Mouse (Mus musculus) neural tube, embryonic 11.5 days (tissue): Measurements from ENCODE around the gene 3300002I08Rik. TPM values are rescaled to one million over a fixed set of nuclear protein-coding genes. Genes with fewer than 3 reads are reported as not detected.
A peak's percentile ranks its signal among the peaks of the same experiment; 100 is the strongest.
"Not testable (repeated sequence)": the region's sequence is repeated elsewhere in the genome, so short reads cannot be mapped to it uniquely, and the experiment has no call there.

ENCODE experiments used
- ATAC-seq: fragments of 200-750 bp; cut with Nextera tagmentation; 2 replicates; pipeline ENCODE4 v1.8.0; 2017; ENCODE audit warnings: moderate number of reproducible peaks, mild to moderate bottlenecking, moderate TSS enrichment, moderate library complexity; ENCODE audit not compliant: insufficient read depth, low FRiP score, low TSS enrichment
- DNase-seq: peaks from one replicate; pipeline ENCODE4 v3.0.0-alpha.2; 2015; ENCODE audit warnings: low spot score
- H3K27ac ChIP-seq: fragments of 300-500 bp; sonication (generic); 2 replicates; pipeline ENCODE4 v1.5.1; 2014; ENCODE audit warnings: low read depth, mild to moderate bottlenecking, low read length
- H3K27me3 ChIP-seq: fragments of 300-500 bp; sonication (generic); 2 replicates; pipeline ENCODE4 v1.6.1; 2014; ENCODE audit warnings: mild to moderate bottlenecking, low read length, mixed read lengths; ENCODE audit not compliant: control insufficient read depth, insufficient read depth
- H3K36me3 ChIP-seq: fragments of 300-500 bp; sonication (generic); 2 replicates; pipeline ENCODE4 v1.6.1; 2014; ENCODE audit warnings: mild to moderate bottlenecking, low read length, moderate library complexity, mixed read lengths; ENCODE audit not compliant: control insufficient read depth, insufficient read depth
- H3K4me1 ChIP-seq: fragments of 300-500 bp; sonication (generic); 2 replicates; pipeline ENCODE4 v1.6.1; 2014; ENCODE audit warnings: low read length, mixed read lengths; ENCODE audit not compliant: control insufficient read depth, insufficient read depth
- H3K4me2 ChIP-seq: fragments of 300-500 bp; sonication (generic); 2 replicates; pipeline ENCODE4 v1.6.1; 2014; ENCODE audit warnings: low read depth, mild to moderate bottlenecking, moderate library complexity
- H3K4me3 ChIP-seq: fragments of 300-500 bp; sonication (generic); 2 replicates; pipeline ENCODE4 v1.5.1; 2014; ENCODE audit warnings: low read depth, low read length
- H3K9ac ChIP-seq: fragments of 300-500 bp; sonication (generic); 2 replicates; pipeline ENCODE4 v1.6.1; 2014; ENCODE audit warnings: mild to moderate bottlenecking, low read length
- H3K9me3 ChIP-seq: fragments of 300-500 bp; sonication (generic); 2 replicates; pipeline ENCODE4 v1.6.1; 2016; ENCODE audit warnings: low read length; ENCODE audit not compliant: control insufficient read depth
- WGBS: fragments of 180-500 bp; shearing (Covaris S2); extraction: QIAGEN DNeasy Blood & Tissue Kit; methylation state at CpG from one replicate; pipeline ENCODE4 v1.1.7; 2014; 5-methylcytosine and 5-hydroxymethylcytosine counted together
- polyA plus RNA-seq: library from polyadenylated mRNA; unstranded; fragments of >200 nt; fragmentation: Nextera tagmentation; extraction: Ambion mirVana; gene quantifications from 2 replicates; pipeline ENCODE4 v1.2.1, GENCODE M21; 2014

The 3300002I08Rik gene
- 12.6 and 13.0 TPM in 2 replicates for polyA plus RNA-seq

DNA sequence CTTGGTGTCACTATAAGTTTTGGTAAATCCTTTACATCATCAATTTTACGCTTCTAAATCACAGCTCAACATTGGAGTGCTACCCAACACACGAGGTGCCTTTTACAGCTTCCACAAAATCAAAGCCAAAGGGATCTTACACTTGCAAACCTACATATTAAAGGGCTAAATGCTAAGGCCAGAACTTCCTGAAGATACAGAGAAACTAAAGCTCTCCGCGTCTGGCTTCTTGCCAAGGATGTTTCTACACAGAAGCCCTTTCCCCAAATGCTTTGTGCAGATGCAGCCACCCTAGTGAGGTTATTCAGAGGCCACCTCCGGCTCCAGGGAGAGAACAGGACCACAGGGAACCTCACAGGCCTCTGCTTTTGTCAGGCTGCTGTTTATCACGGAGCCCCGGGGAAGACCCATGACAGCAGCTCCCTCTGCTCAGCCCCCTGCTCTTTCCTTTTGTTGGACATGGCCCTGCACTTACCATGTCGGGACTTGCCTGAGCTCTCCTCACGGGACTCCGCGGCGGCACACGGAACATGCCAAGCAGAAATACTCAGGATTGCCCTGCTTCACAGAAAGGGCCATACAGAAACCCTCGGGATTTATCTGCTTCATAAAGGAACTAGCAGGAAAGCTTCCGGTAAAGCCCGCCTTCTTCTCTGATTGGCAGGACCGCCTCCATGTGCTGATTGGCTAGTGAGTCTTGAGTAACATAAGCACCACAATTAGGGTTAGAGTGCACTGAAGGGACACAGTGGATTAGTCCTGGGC, at the start of gene 3300002I08Rik:
Gene 3300002I08Rik (minus strand): TSS at position 653 of the 765 bp plus-strand sequence.
- peak within 1 kb of the TSS; percentile 38 for H3K4me2 ChIP-seq
- H3K36me3 ChIP-seq, H3K27me3 ChIP-seq, H3K9me3 ChIP-seq, H3K4me1 ChIP-seq: not testable (repeated sequence)
- DNase-seq (peak; percentile 88), ATAC-seq (peak; percentile 98)
- peak within 1 kb of the TSS; percentile 73 for H3K9ac ChIP-seq
- WGBS = under 1% methylated on average over 15 of the region's 17 CpGs
- peak within 1 kb of the TSS; percentile 50 for H3K4me3 ChIP-seq
- peak within 1 kb of the TSS; percentile 85 for H3K27ac ChIP-seq

- not testable (repeated sequence) for DNase-seq, H3K9me3 ChIP-seq, H3K4me3 ChIP-seq, H3K4me2 ChIP-seq, ATAC-seq, H3K36me3 ChIP-seq, H3K9ac ChIP-seq, H3K27ac ChIP-seq, H3K4me1 ChIP-seq, H3K27me3 ChIP-seq
- 85% methylated on average over 17 of the region's 17 CpGs for WGBS
Observed at GRCm38 (mm10) chr2:150412146-150412545, 49.6 kb upstream of the 3300002I08Rik start.

DNA sequence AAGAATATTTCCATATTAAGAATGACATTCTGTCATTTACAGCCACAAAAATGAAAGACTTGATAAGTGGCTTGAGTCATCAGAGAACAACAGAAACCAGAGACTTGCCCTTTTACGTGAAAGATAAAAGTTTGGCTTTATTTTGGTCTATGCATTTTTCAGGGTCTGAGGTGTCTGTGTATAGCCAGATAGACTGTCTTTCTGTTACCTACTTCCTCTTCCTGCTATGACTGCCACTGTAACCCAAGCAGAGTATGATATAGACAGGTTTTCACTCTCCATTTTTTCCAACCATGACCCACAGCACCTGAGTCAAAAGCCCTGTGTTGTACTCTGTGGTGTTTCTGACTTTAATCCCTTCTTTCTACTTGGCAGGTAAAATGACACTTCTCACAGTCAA, 27.6 kb upstream of the 3300002I08Rik start:
- H3K9me3 ChIP-seq = peaks cover 2% of the 10 kb centered on the region; the same call in 1 of the 2 replicates
- H3K4me1 ChIP-seq = no peaks in the 10 kb centered on the region
- H3K4me2 ChIP-seq = no peak overlapping the region
- WGBS = 94% methylated on average over 1 of the region's 1 CpGs
- no peaks in the 10 kb centered on the region for H3K36me3 ChIP-seq
- H3K27me3 ChIP-seq = no peaks in the 10 kb centered on the region
- no peak overlapping the region for H3K4me3 ChIP-seq
- no peak overlapping the region for H3K27ac ChIP-seq
- DNase-seq (no peak), ATAC-seq (no peak)
- no peak overlapping the region for H3K9ac ChIP-seq

- ATAC-seq, H3K4me2 ChIP-seq, H3K4me1 ChIP-seq, H3K4me3 ChIP-seq, H3K9me3 ChIP-seq, H3K27ac ChIP-seq, H3K9ac ChIP-seq, H3K36me3 ChIP-seq, DNase-seq, H3K27me3 ChIP-seq: not testable (repeated sequence)
- 96% methylated on average over 15 of the region's 19 CpGs for WGBS
Observed at GRCm38 (mm10) chr2:150385553-150386106, 23.1 kb upstream of the 3300002I08Rik start.

DNA sequence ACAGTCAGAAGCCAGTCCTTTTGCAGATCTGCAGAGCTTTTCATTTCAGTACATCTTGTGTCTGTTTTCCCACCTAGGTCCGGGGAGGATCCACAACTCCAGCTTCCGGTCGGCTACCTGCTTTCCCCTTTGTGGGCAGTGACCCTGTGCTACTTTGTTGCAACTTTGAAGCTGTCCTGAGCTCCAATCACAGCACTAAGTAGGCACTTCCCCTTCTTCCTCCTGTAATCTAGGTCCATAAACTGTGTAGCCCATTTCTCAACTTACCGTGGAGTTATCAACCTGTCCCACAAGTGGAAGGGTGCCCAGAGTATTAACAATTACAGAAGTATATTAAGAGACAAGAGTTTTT, 289 bp upstream of the 3300002I08Rik start:
- ATAC-seq = no peak; the same call in 1 of the 2 replicates
- H3K9me3 ChIP-seq = no peaks in the 10 kb centered on the region
- peak overlapping the region; percentile 20; the same call in 1 of the 2 replicates for H3K27ac ChIP-seq
- H3K4me2 ChIP-seq = peak overlapping the region; percentile 38
- H3K4me3 ChIP-seq = peak overlapping the region; percentile 50
- no peaks in the 10 kb centered on the region for H3K27me3 ChIP-seq
- no peaks in the 10 kb centered on the region for H3K36me3 ChIP-seq
- H3K4me1 ChIP-seq = no peaks in the 10 kb centered on the region
- H3K9ac ChIP-seq = peak overlapping the region; percentile 73
- no peak for DNase-seq
- WGBS = 5% methylated on average over 4 of the region's 4 CpGs

- H3K9ac ChIP-seq, H3K36me3 ChIP-seq, H3K4me3 ChIP-seq, H3K4me1 ChIP-seq, H3K27ac ChIP-seq, H3K4me2 ChIP-seq, ATAC-seq, H3K27me3 ChIP-seq, DNase-seq, H3K9me3 ChIP-seq: not testable (repeated sequence)
Observed at GRCm38 (mm10) chr2:150357136-150357535, 5.4 kb downstream of the 3300002I08Rik start.

- ATAC-seq (no peak), DNase-seq (no peak)
- Histone ChIP-seq H3K4me2 (no peak within 1 kb of the TSS), H3K27me3 (no peaks in the 10 kb centered on the region), H3K4me3 (no peak within 1 kb of the TSS), H3K9ac (no peak within 1 kb of the TSS), H3K27ac (no peak within 1 kb of the TSS), H3K36me3 (peaks cover 3% of the 10 kb centered on the region), H3K9me3 (peaks cover 8% of the 10 kb centered on the region; the same call in 1 of the 2 replicates), H3K4me1 (no peaks in the 10 kb centered on the region)
- WGBS = 90% methylated on average over 5 of the region's 5 CpGs
Observed at GRCm38 (mm10) chr2:150323402-150323801, 39.2 kb downstream of the 3300002I08Rik start, which contains the start of gene Gm10130. Gene Gm10130 (plus strand): TSS chr2:150323702.

- DNase-seq (no peak), ATAC-seq (no peak)
- Histone ChIP-seq H3K9ac (no peak overlapping the region), H3K27ac (no peak overlapping the region), H3K4me3 (no peak overlapping the region), H3K27me3 (no peaks in the 10 kb centered on the region), H3K4me1 (no peaks in the 10 kb centered on the region), H3K9me3 (peaks cover 13% of the 10 kb centered on the region; the same call in 1 of the 2 replicates), H3K4me2 (no peak overlapping the region), H3K36me3 (peaks cover 3% of the 10 kb centered on the region)
- 97% methylated on average over 1 of the region's 1 CpGs for WGBS
Observed at GRCm38 (mm10) chr2:150318973-150319372, 43.6 kb downstream of the 3300002I08Rik start.

DNA sequence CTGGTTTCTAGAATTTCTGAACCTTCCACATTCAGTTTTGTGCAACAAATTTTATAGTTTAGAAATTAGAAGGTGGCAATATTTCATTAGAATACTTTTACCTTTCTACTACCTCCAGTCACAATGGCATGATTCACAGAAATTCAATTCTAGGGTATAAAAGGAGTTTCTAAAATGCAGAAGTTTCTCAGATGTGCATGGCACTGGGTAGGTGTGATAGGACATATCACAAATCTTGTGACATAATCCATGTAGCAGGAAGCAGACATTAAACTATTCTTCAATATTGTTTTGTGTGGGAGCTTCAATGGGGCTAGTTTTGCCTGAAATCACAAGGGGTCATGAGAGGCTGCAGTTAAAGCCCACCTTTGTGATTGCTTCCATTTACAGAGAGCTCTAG, 46.4 kb downstream of the 3300002I08Rik start:
- Histone ChIP-seq H3K4me2 (no peak overlapping the region), H3K9ac (no peak overlapping the region), H3K9me3 (peaks cover 9% of the 10 kb centered on the region; the same call in 1 of the 2 replicates), H3K36me3 (peaks cover 3% of the 10 kb centered on the region), H3K27me3 (no peaks in the 10 kb centered on the region), H3K4me1 (no peaks in the 10 kb centered on the region), H3K27ac (no peak overlapping the region), H3K4me3 (no peak overlapping the region)
- DNase-seq = no peak
- ATAC-seq = no peak
